Mouse (Mus musculus) spleen, adult 2 months (tissue): ENCODE results near the gene Ttc3.

Experiments
- CTCF ChIP-seq: fragments of 200-500 bp; IDR thresholded peaks from 2 replicates; pipeline ENCODE4 v1.5.1; 2011; ENCODE audit warnings: mild to moderate bottlenecking, inconsistent platforms; ENCODE audit not compliant: insufficient read depth, insufficient read length, insufficient replicate concordance; ENCODE audit errors: extremely low read depth
- POLR2A ChIP-seq: fragments of 200-500 bp; IDR thresholded peaks from 2 replicates; pipeline ENCODE4 v1.6.1; 2011; ENCODE audit warnings: low read depth, low read length, inconsistent platforms

DNA sequence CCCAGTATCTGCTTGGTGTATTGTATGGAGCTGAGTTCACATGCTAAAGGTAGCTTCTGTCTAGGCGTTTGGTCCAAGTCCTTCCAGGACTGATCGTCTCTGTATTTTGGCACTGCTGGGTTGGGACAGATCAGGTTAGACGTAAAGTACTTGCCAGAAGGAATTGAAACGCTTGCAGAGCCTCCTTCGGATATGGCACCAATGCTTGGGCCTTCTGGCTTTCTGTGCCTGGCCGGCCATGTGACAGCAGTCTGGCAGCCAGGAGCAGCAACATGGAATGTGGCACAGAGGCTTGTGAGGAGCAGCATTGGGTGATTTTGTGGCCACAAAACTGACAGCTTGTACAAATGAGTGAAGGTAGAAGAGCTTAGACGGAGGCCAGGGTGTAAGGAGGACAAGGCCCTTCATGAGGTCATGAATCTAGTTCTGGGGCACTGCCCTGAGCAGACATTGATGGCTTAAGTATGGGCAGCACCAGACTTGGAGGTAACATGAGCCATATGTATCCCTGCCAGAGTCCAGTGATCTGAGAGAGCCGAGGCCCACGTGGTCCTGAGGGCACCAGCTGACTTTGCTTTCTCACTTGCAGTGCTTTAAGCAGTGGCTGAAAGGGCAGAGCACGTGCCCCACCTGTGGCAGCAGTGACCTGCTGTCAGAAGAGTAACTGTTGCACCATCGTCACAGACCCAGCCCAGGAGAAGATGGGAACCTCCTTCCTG is 97.1 kb downstream of the Ttc3 start:
- no peak for TF ChIP-seq CTCF
- TF ChIP-seq POLR2A, result no peak
